In the genomic region with DNA sequence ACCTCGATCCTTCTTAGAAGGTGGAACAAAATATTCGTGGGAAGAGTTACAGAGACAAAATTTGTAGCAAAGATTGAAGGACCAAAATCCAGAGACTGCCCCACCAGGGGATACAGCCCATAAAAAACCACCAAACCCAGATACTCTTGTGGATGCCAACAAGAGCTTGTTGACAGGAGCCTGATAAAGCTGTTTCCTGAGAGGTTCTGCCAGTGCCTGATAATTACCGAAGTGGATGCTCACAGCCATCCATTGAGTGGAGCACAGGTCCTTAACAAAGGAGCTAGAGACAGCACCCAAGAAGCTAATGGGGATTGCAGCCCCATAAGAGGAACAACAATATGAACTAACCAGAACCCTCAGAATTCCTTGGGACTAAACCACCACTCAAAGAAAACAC, we compare ENCODE assay signal across 27 mouse cellular contexts.
"Had no signal": no experiment of that assay in that cellular context is flagged by ENCODE, and none has a peak within 500 bp of the region (broad histone marks: within the 10 kb centered on the region; RNA-seq: fewer than 3 reads in every experiment).

No protein-coding gene starts in this region.

- H3K27ac ChIP-seq: limb, embryonic 10.5 days; limb, embryonic 12.5 days; limb, embryonic 13.5 days; limb, embryonic 15.5 days; liver, embryonic 12.5 days; liver, embryonic 13.5 days; liver, embryonic 14.5 days; liver, embryonic 15.5 days; lung, embryonic 15.5 days; macrophage; midbrain, embryonic 10.5 days; midbrain, embryonic 12.5 days; midbrain, embryonic 13.5 days; midbrain, embryonic 15.5 days had no signal

- H3K4me1 ChIP-seq: limb, embryonic 10.5 days; limb, embryonic 12.5 days; limb, embryonic 13.5 days; limb, embryonic 15.5 days; liver, embryonic 12.5 days; liver, embryonic 13.5 days; liver, embryonic 15.5 days; lung, embryonic 15.5 days; megakaryocyte, embryonic 14.5 days; midbrain, embryonic 10.5 days; midbrain, embryonic 12.5 days; midbrain, embryonic 13.5 days; midbrain, embryonic 15.5 days had no signal

- H3K9ac ChIP-seq: limb, embryonic 12.5 days; limb, embryonic 13.5 days; limb, embryonic 15.5 days; liver, embryonic 12.5 days; liver, embryonic 13.5 days; liver, embryonic 14.5 days; liver, embryonic 15.5 days; liver, postnatal 0 days; lung, embryonic 14.5 days; lung, embryonic 15.5 days; midbrain, embryonic 12.5 days; midbrain, embryonic 13.5 days; midbrain, embryonic 15.5 days had no signal

- H3K36me3 ChIP-seq: limb, embryonic 10.5 days; limb, embryonic 12.5 days; limb, embryonic 13.5 days; limb, embryonic 15.5 days; liver, embryonic 12.5 days; liver, embryonic 13.5 days; liver, embryonic 15.5 days; lung, embryonic 15.5 days; midbrain, embryonic 10.5 days; midbrain, embryonic 12.5 days; midbrain, embryonic 13.5 days; midbrain, embryonic 15.5 days had no signal

- DNase-seq: left cerebral cortex, postnatal 4 days; liver; liver, embryonic 13.5 days; liver, postnatal 0 days; lung, adult 18-20 months; lung, adult 2 months; lung, embryonic 14.5 days; lung, postnatal 10 days; lung, postnatal 14 days; lung, postnatal 36 days; lung, postnatal 4 days; midbrain, embryonic 14.5 days had no signal

- H3K9me3 ChIP-seq: limb, embryonic 10.5 days; limb, embryonic 12.5 days; limb, embryonic 13.5 days; limb, embryonic 15.5 days; liver, embryonic 12.5 days; liver, embryonic 13.5 days; liver, embryonic 15.5 days; lung, embryonic 15.5 days; midbrain, embryonic 10.5 days; midbrain, embryonic 12.5 days; midbrain, embryonic 13.5 days; midbrain, embryonic 15.5 days had no signal

- H3K4me3 ChIP-seq: limb, embryonic 10.5 days; limb, embryonic 12.5 days; limb, embryonic 13.5 days; limb, embryonic 15.5 days; liver, embryonic 12.5 days; liver, embryonic 13.5 days; liver, embryonic 15.5 days; lung, embryonic 15.5 days; megakaryocyte, embryonic 14.5 days; midbrain, embryonic 10.5 days; midbrain, embryonic 12.5 days; midbrain, embryonic 13.5 days; midbrain, embryonic 15.5 days; myocyte had no signal

- H3K27me3 ChIP-seq: limb, embryonic 12.5 days; limb, embryonic 13.5 days; limb, embryonic 15.5 days; liver, embryonic 12.5 days; liver, embryonic 13.5 days; liver, embryonic 15.5 days; lung, embryonic 15.5 days; megakaryocyte, embryonic 14.5 days; midbrain, embryonic 12.5 days; midbrain, embryonic 13.5 days; midbrain, embryonic 15.5 days had no signal
